Mouse (Mus musculus): ENCODE data around the gene Slc9a9. TPM values are rescaled to one million over a fixed set of nuclear protein-coding genes. Genes with fewer than 3 reads are reported as not detected.

Gene Slc9a9
- polyA plus RNA-seq, 1 experiment from 2014 or later = 6.3 TPM

DNA sequence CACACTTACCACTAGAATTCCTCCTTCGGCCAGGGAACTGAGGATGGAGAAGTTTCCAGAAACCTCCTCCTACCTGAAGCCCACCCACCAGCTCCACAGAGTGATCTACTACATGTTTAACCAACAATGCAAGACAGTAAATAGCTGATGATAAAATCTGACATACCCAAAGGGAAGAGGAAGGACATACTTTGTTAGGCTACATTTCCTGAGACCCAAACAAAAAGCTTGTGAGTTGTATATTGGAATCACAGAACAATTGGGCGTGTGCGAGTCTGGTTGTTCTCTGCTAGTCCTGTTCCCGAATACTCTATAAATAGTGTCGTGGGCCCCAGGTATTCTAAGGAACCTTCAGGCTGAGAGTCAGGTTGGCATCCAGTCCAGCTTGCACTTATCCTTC, 551.6 kb downstream of the Slc9a9 start:
- WGBS = 90% methylated on average over 5 of the region's 5 CpGs
- Histone ChIP-seq H3K9me3 (ENCODE audit: control insufficient read depth, low read length) (no peaks in the 10 kb centered on the region), H3K27me3 (ENCODE audit: control insufficient read depth, insufficient read depth, low read length) (no peaks in the 10 kb centered on the region), H3K4me3 (replicated peaks; ENCODE audit: low read length) (no peak overlapping the region), H3K4me1 (replicated peaks; ENCODE audit: control insufficient read depth, insufficient read depth, low read length) (no peaks in the 10 kb centered on the region), H3K27ac (no peak overlapping the region), H3K36me3 (replicated peaks; ENCODE audit: control insufficient read depth, insufficient read depth) (no peaks in the 10 kb centered on the region), H3K4me2 (replicated peaks) (no peak overlapping the region), H3K9ac (no peak overlapping the region)
- DNase-seq (ENCODE audit: low spot score) (no peak), ATAC-seq (ENCODE audit: low FRiP score) (no peak)

DNA sequence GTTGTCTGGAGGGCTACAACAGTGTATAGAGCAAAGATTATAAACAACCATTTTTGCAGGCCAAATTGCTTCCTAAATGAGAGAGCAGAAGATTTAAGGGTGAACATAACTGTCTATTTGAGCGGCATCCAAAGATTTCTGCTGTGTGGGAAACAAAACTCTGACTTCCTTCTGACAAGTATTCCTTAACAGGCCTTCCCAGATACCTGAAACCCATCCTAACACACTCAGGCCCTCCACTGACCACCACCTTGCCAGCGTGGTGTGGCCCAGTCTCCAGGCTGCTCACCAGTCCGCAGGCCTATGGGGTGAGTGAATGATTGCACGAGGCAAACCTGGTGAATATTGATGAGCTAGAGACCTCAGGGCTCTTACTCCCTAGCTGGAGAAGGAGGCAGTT, 557.3 kb downstream of the Slc9a9 start:
- H3K9me3 ChIP-seq (ENCODE audit: control insufficient read depth, low read length) = no peaks in the 10 kb centered on the region
- H3K27ac ChIP-seq = no peak overlapping the region
- no peaks in the 10 kb centered on the region for H3K4me1 ChIP-seq (replicated peaks; ENCODE audit: control insufficient read depth, insufficient read depth, low read length)
- ATAC-seq (ENCODE audit: low FRiP score) (no peak), DNase-seq (ENCODE audit: low spot score) (no peak)
- H3K36me3 ChIP-seq (replicated peaks; ENCODE audit: control insufficient read depth, insufficient read depth) = no peaks in the 10 kb centered on the region
- H3K27me3 ChIP-seq (ENCODE audit: control insufficient read depth, insufficient read depth, low read length) = no peaks in the 10 kb centered on the region
- H3K4me2 ChIP-seq (replicated peaks) = no peak overlapping the region
- WGBS = 71% methylated on average over 4 of the region's 4 CpGs
- no peak overlapping the region for H3K9ac ChIP-seq
- H3K4me3 ChIP-seq (replicated peaks; ENCODE audit: low read length) = no peak overlapping the region

DNA sequence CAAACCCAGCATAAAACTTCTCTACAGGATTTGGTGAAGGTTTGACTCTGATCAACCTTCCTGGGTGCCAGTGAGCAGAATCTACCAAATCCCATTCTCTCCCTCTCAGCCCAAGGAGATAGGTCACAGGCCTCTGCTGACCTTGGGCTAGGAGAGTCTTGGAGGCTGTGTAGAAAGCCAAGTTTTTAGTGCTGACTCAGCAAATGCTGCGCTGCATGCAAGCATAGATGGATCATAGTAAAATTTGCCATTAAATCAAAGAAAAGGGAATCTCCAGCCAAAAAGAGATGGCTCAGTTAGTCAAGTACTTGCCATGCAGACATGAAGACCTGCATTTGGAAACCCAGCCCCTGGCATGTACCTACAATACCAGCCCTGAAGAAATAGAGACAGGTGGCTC, 558.4 kb downstream of the Slc9a9 start:
- no peaks in the 10 kb centered on the region for H3K9me3 ChIP-seq (ENCODE audit: control insufficient read depth, low read length)
- H3K4me3 ChIP-seq (replicated peaks; ENCODE audit: low read length) = no peak overlapping the region
- H3K27ac ChIP-seq = no peak overlapping the region
- WGBS = 100% methylated on average over 1 of the region's 1 CpGs
- no peaks in the 10 kb centered on the region for H3K27me3 ChIP-seq (ENCODE audit: control insufficient read depth, insufficient read depth, low read length)
- no peaks in the 10 kb centered on the region for H3K36me3 ChIP-seq (replicated peaks; ENCODE audit: control insufficient read depth, insufficient read depth)
- H3K4me2 ChIP-seq (replicated peaks) = no peak overlapping the region
- DNase-seq (ENCODE audit: low spot score) (no peak), ATAC-seq (ENCODE audit: low FRiP score) (no peak)
- H3K4me1 ChIP-seq (replicated peaks; ENCODE audit: control insufficient read depth, insufficient read depth, low read length) = no peaks in the 10 kb centered on the region
- no peak overlapping the region for H3K9ac ChIP-seq

DNA sequence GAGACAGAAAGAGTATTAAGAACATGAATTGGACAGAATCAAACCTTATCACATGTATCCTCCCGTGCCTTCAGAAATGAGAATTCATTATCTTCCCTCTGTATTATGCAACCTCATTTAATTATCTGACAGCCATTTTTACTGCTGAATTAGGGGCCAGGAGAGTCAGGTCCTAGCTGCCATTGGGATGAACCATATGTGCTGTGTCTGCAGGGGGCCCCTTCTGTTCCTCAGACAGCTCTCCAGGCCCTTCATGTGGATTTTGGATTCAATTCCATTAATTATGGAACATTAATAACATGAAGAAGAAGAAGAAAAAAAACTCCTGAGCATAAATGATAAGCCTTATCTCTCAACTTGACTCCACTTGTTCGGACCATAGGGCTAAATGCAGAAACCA, 559.4 kb downstream of the Slc9a9 start:
- Histone ChIP-seq H3K9me3 (ENCODE audit: control insufficient read depth, low read length) (no peaks in the 10 kb centered on the region), H3K4me2 (replicated peaks) (no peak overlapping the region), H3K36me3 (replicated peaks; ENCODE audit: control insufficient read depth, insufficient read depth) (no peaks in the 10 kb centered on the region), H3K9ac (no peak overlapping the region), H3K4me3 (replicated peaks; ENCODE audit: low read length) (no peak overlapping the region), H3K27me3 (ENCODE audit: control insufficient read depth, insufficient read depth, low read length) (no peaks in the 10 kb centered on the region), H3K4me1 (replicated peaks; ENCODE audit: control insufficient read depth, insufficient read depth, low read length) (no peaks in the 10 kb centered on the region), H3K27ac (no peak overlapping the region)
- 70% methylated on average over 2 of the region's 2 CpGs for WGBS
- ATAC-seq (ENCODE audit: low FRiP score) (no peak), DNase-seq (ENCODE audit: low spot score) (no peak)

DNA sequence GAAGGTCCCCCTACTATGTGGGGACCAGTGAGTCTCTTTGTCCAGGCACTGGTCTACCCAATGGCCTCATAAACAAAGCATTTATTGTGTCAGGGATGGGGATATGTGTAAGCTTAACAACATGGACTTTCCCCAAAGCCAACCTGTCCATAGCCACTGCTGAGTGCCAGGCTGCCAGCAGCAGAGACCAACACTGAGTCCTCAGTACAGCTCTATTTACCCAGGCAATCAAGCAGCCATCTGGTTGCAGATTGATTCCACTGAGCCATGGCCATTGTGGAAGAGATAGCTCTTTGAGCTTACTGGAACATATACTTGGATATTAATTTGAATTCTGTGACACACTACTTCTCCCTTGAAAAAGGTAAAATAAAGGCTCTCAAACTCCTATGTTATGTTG, 570.2 kb downstream of the Slc9a9 start:
- no peak for ATAC-seq (ENCODE audit: low FRiP score)
- Histone ChIP-seq H3K9me3 (ENCODE audit: control insufficient read depth, low read length) (peaks cover 3% of the 10 kb centered on the region; the same call in 1 of the 2 replicates), H3K4me1 (replicated peaks; ENCODE audit: control insufficient read depth, insufficient read depth, low read length) (no peaks in the 10 kb centered on the region), H3K4me3 (replicated peaks; ENCODE audit: low read length) (no peak overlapping the region), H3K36me3 (replicated peaks; ENCODE audit: control insufficient read depth, insufficient read depth) (no peaks in the 10 kb centered on the region), H3K27me3 (ENCODE audit: control insufficient read depth, insufficient read depth, low read length) (no peaks in the 10 kb centered on the region), H3K27ac (no peak overlapping the region), H3K4me2 (replicated peaks) (no peak overlapping the region), H3K9ac (no peak overlapping the region)
- DNase-seq (ENCODE audit: low spot score) = no peak

DNA sequence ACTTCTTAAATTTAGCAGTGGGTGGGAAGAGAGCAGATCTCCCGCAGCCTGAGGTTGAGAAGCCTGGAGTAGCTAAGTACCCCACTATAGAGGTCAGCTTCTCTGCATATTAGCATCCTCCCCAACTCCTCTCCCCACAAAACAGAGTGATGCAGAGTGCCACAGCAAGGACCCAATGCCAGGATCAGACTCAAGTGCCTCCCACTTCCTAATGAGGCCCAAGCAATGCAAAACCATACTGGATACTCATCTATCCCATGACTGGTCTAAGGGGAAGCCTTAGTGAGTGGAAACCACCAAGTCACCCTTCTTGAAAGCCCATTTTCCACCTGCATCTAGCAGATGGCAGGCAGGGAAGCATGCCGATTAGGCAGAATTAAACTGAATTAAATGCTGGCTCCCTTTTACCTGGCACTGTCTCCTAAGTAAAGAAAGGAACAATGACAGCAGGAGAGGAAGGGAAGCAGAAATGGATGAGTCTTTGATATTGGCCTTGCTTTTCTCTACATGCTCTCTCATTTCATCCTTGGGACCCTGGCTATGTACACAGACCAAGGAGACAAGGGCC, 573.0 kb downstream of the Slc9a9 start:
- Histone ChIP-seq H3K4me2 (replicated peaks) (no peak overlapping the region), H3K9me3 (ENCODE audit: control insufficient read depth, low read length) (no peaks in the 10 kb centered on the region), H3K36me3 (replicated peaks; ENCODE audit: control insufficient read depth, insufficient read depth) (no peaks in the 10 kb centered on the region), H3K9ac (no peak overlapping the region), H3K27me3 (ENCODE audit: control insufficient read depth, insufficient read depth, low read length) (no peaks in the 10 kb centered on the region), H3K4me3 (replicated peaks; ENCODE audit: low read length) (no peak overlapping the region), H3K27ac (no peak overlapping the region), H3K4me1 (replicated peaks; ENCODE audit: control insufficient read depth, insufficient read depth, low read length) (no peaks in the 10 kb centered on the region)
- 94% methylated on average over 2 of the region's 2 CpGs for WGBS
- DNase-seq (ENCODE audit: low spot score) = no peak
- no peak for ATAC-seq (ENCODE audit: low FRiP score)

DNA sequence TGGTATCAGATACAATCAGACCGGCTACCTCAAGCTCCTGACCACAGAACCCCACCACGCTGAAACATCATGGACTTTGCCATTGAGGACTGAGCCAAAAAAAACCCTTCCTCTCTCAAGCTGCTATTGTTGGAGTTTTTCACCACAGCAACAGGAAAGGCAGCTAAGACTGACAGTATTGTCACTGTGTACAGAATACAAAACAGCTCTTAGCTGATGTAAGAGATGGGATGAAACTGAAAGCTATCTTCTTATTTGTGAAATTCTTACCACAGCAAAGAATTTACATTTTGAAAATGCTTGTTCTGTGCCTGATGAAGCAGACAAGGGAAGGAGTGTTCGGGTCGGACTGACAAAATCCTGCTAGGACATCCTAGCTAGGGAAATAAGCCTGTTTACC, 584.5 kb downstream of the Slc9a9 start:
- no peak for DNase-seq (ENCODE audit: low spot score)
- no peaks in the 10 kb centered on the region for H3K9me3 ChIP-seq (ENCODE audit: control insufficient read depth, low read length)
- H3K9ac ChIP-seq = no peak overlapping the region
- H3K4me1 ChIP-seq (replicated peaks; ENCODE audit: control insufficient read depth, insufficient read depth, low read length) = no peaks in the 10 kb centered on the region
- 79% methylated on average over 4 of the region's 4 CpGs for WGBS
- no peaks in the 10 kb centered on the region for H3K36me3 ChIP-seq (replicated peaks; ENCODE audit: control insufficient read depth, insufficient read depth)
- H3K27me3 ChIP-seq (ENCODE audit: control insufficient read depth, insufficient read depth, low read length) = no peaks in the 10 kb centered on the region
- H3K4me2 ChIP-seq (replicated peaks) = no peak overlapping the region
- no peak overlapping the region for H3K4me3 ChIP-seq (replicated peaks; ENCODE audit: low read length)
- H3K27ac ChIP-seq = no peak overlapping the region
- no peak for ATAC-seq (ENCODE audit: low FRiP score)

DNA sequence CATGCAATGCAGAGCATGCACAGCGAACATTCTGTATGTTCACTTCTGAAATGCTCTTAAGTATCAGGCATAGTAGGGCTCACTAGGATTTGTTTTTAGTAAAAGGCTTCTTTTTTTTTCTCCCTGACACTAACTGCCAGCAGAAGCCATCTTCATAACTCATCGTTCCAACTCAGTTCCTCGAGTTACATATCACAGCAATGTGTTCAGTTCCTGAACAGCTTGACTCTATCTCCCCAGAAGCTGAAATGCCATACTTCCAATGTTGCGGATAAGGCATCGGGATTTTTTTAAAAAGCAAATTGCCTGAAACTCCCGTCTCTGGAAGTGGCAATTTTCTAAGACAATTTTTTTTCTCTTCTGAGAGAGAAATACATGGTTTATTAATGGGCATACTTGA, 586.1 kb downstream of the Slc9a9 start:
- Histone ChIP-seq H3K27me3 (ENCODE audit: control insufficient read depth, insufficient read depth, low read length) (no peaks in the 10 kb centered on the region), H3K27ac (no peak overlapping the region), H3K4me3 (replicated peaks; ENCODE audit: low read length) (no peak overlapping the region), H3K36me3 (replicated peaks; ENCODE audit: control insufficient read depth, insufficient read depth) (no peaks in the 10 kb centered on the region), H3K4me1 (replicated peaks; ENCODE audit: control insufficient read depth, insufficient read depth, low read length) (no peaks in the 10 kb centered on the region), H3K9ac (no peak overlapping the region), H3K9me3 (ENCODE audit: control insufficient read depth, low read length) (no peaks in the 10 kb centered on the region), H3K4me2 (replicated peaks) (no peak overlapping the region)
- WGBS = 92% methylated on average over 6 of the region's 6 CpGs
- no peak for ATAC-seq (ENCODE audit: low FRiP score)
- DNase-seq (ENCODE audit: low spot score) = no peak

DNA sequence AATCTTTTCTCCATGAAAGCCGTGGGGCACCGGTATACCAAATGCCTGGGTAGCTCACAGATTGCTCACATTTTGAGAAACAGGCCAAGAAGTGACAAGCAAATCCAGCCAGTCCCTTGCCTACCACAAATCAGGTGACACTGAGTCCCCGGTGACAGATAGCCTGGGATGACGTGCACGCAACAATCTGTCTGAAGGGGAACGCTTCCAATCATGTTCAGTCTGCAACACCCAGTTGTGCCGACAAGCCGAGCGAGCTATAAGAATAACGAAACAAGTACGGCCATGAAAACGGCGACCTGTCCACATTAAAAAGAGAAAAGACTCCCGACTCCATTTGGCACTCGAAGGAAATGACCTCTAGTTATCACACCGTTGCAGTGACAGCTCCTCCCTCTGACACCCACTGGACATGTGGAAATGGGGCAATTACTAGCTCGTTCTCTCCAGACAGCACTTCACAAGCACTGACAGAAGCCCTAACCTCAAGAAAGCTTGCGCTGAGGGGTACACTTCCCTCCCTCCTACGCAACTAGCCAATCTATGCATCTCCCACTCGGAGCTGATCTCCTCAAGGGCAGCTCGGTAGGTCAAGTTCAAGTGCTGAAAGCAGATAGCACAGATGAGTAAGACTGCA, 587.1 kb downstream of the Slc9a9 start:
- no peak overlapping the region for H3K27ac ChIP-seq
- WGBS = 90% methylated on average over 21 of the region's 21 CpGs
- no peaks in the 10 kb centered on the region for H3K36me3 ChIP-seq (replicated peaks; ENCODE audit: control insufficient read depth, insufficient read depth)
- H3K4me3 ChIP-seq (replicated peaks; ENCODE audit: low read length) = no peak overlapping the region
- H3K27me3 ChIP-seq (ENCODE audit: control insufficient read depth, insufficient read depth, low read length) = no peaks in the 10 kb centered on the region
- H3K9me3 ChIP-seq (ENCODE audit: control insufficient read depth, low read length) = no peaks in the 10 kb centered on the region
- DNase-seq (ENCODE audit: low spot score) (no peak), ATAC-seq (ENCODE audit: low FRiP score) (no peak)
- H3K4me1 ChIP-seq (replicated peaks; ENCODE audit: control insufficient read depth, insufficient read depth, low read length) = no peaks in the 10 kb centered on the region
- no peak overlapping the region for H3K9ac ChIP-seq
- no peak overlapping the region for H3K4me2 ChIP-seq (replicated peaks)

DNA sequence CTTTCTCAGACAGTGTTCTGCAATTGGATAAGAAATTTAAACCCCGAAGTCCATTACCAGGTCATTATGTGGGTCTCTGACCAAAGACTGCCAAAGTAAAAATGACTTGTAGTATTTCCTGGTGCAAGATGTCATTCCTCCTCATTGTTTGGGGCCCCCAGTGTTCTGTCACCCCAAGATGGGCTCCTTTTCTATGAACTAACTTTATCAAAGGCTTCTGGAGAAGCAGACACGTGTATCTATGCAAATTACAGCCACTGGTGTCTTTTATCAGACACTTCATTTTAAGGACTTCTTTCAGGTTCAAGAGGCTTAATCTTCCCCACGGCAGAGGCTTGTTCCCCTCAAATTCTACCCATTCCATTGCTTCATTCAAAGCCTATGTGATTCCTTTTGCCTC, 593.1 kb downstream of the Slc9a9 start:
- H3K36me3 ChIP-seq (replicated peaks; ENCODE audit: control insufficient read depth, insufficient read depth) = no peaks in the 10 kb centered on the region

More for the DNA sequence above, 593.1 kb downstream of the Slc9a9 start:
- H3K27ac ChIP-seq = no peak overlapping the region
- no peaks in the 10 kb centered on the region for H3K9me3 ChIP-seq (ENCODE audit: control insufficient read depth, low read length)
- DNase-seq (ENCODE audit: low spot score) = no peak
- H3K27me3 ChIP-seq (ENCODE audit: control insufficient read depth, insufficient read depth, low read length) = no peaks in the 10 kb centered on the region
- 74% methylated on average over 3 of the region's 3 CpGs for WGBS
- ATAC-seq (ENCODE audit: low FRiP score) = no peak
- H3K4me2 ChIP-seq (replicated peaks) = no peak overlapping the region
- H3K4me1 ChIP-seq (replicated peaks; ENCODE audit: control insufficient read depth, insufficient read depth, low read length) = no peaks in the 10 kb centered on the region
- H3K9ac ChIP-seq = no peak overlapping the region
- no peak overlapping the region for H3K4me3 ChIP-seq (replicated peaks; ENCODE audit: low read length)
